Mouse (Mus musculus) MEL (cell line): ENCODE data around the gene Olfr1012.

Experiments used
- BHLHE40 ChIP-seq: IDR thresholded peaks from 2 replicates; pipeline ENCODE4 v1.6.1; 2012; ENCODE audit warnings: low read depth, mild to moderate bottlenecking, inconsistent platforms, low read length, improper control_type of control experiment, borderline replicate concordance
- CHD1 ChIP-seq: IDR thresholded peaks from 2 replicates; pipeline ENCODE4 v1.6.1; 2012; ENCODE audit warnings: low read depth, mild to moderate bottlenecking, inconsistent platforms, low read length, improper control_type of control experiment
- CTCF ChIP-seq, 3 experiments: IDR thresholded peaks in 2 of 3; conservative IDR thresholded peaks in 1 of 3; 2 replicates each; pipeline ENCODE4 v1.5.1; 2011 to 2012; ENCODE audit warnings: low read length in 3 of 3, low read depth in 2 of 3, mild to moderate bottlenecking in 2 of 3, improper control_type of control experiment in 1 of 3, inconsistent platforms in 1 of 3, mixed read lengths in 1 of 3, moderate library complexity in 1 of 3; ENCODE audit not compliant: control insufficient read depth in 1 of 3, insufficient read depth in 1 of 3, poor library complexity in 1 of 3, severe bottlenecking in 1 of 3
- EP300 ChIP-seq, 2 experiments: IDR thresholded peaks; 2 replicates each; pipeline ENCODE4 v1.6.1; 2011; ENCODE audit warnings: improper control_type of control experiment in 2 of 2, low read length in 2 of 2, low read depth in 1 of 2, mild to moderate bottlenecking in 1 of 2
- MAFK ChIP-seq: IDR thresholded peaks from 2 replicates; pipeline ENCODE4 v1.6.1; 2011; ENCODE audit warnings: low read depth, mild to moderate bottlenecking, low read length, improper control_type of control experiment, borderline replicate concordance
- MAZ ChIP-seq: IDR thresholded peaks from 2 replicates; pipeline ENCODE4 v1.6.1; 2012; ENCODE audit warnings: low read depth, mild to moderate bottlenecking, inconsistent platforms, low read length, improper control_type of control experiment
- MYC ChIP-seq: IDR thresholded peaks from 2 replicates; pipeline ENCODE4 v1.6.1; 2011; ENCODE audit warnings: low read depth, mild to moderate bottlenecking, low read length, improper control_type of control experiment, moderate library complexity
- POLR2A ChIP-seq, 2 experiments: IDR thresholded peaks; 2 replicates each; pipeline ENCODE4 v1.6.1; 2011 to 2012; ENCODE audit warnings: low read length in 2 of 2, mild to moderate bottlenecking in 2 of 2, control low read depth in 1 of 2, improper control_type of control experiment in 1 of 2, low read depth in 1 of 2, moderate library complexity in 1 of 2; ENCODE audit not compliant: control insufficient read depth in 1 of 2, insufficient read depth in 1 of 2, poor library complexity in 1 of 2
- SIN3A ChIP-seq: IDR thresholded peaks from 2 replicates; pipeline ENCODE4 v1.6.1; 2012; ENCODE audit warnings: low read length, improper control_type of control experiment, inconsistent platforms
- TAL1 ChIP-seq: IDR thresholded peaks from 2 replicates; pipeline ENCODE4 v1.6.1; 2012; ENCODE audit warnings: mild to moderate bottlenecking, inconsistent platforms, low read length, moderate library complexity, mixed read lengths
- ZC3H11A ChIP-seq: IDR thresholded peaks from 2 replicates; pipeline ENCODE4 v1.6.1; 2012; ENCODE audit warnings: low read depth, mild to moderate bottlenecking, inconsistent platforms, low read length, improper control_type of control experiment
- ZKSCAN1 ChIP-seq: IDR thresholded peaks from 2 replicates; pipeline ENCODE4 v1.6.1; 2012; ENCODE audit warnings: low read depth, mild to moderate bottlenecking, inconsistent platforms, low read length, improper control_type of control experiment, moderate library complexity
- ZMIZ1 ChIP-seq: IDR thresholded peaks from 2 replicates; pipeline ENCODE4 v1.6.1; 2012; ENCODE audit warnings: low read depth, mild to moderate bottlenecking, inconsistent platforms, low read length, improper control_type of control experiment, moderate library complexity

- TF ChIP-seq CTCF (IDR thresholded peaks at IDR 0.05 in 2 of 3, conservative IDR thresholded peaks at IDR 0.05 in 1 of 3; ENCODE audit: control insufficient read depth in 1 of 3, insufficient read depth in 1 of 3, low read depth in 2 of 3, low read length in 3 of 3, poor library complexity in 1 of 3, severe bottlenecking in 1 of 3) (no peak), CHD1 (no peak), EP300 (IDR thresholded peaks at IDR 0.05; ENCODE audit: low read depth in 1 of 2, low read length in 2 of 2) (no peak), ZC3H11A (no peak), SIN3A (no peak), MAFK (no peak), ZMIZ1 (no peak), POLR2A (IDR thresholded peaks at IDR 0.05; ENCODE audit: control insufficient read depth in 1 of 2, insufficient read depth in 1 of 2, low read depth in 1 of 2, low read length in 2 of 2, poor library complexity in 1 of 2) (no peak), MAZ (no peak), TAL1 (no peak), MYC (no peak), BHLHE40 (no peak), ZKSCAN1 (no peak)
Observed at GRCm38 (mm10) chr2:85802444-85802843, 39.9 kb upstream of the Olfr1012 start, which contains the start of gene Olfr1016.
